ENCODE assay signal across 21 mouse cellular contexts in genomic region chr19:34220732-34221380, GRCm38 (mm10). TPM values are rescaled to one million over a fixed set of nuclear protein-coding genes. Genes with fewer than 3 reads are reported as not detected.
DNase-seq lines count a peak whose midpoint lies in the region; ATAC-seq and TF ChIP-seq lines count a peak whose summit lies in the region.
"Had no signal": no experiment of that assay in that cellular context is flagged by ENCODE, and none has a peak within 500 bp of the region (broad histone marks: within the 10 kb centered on the region; RNA-seq: fewer than 3 reads in every experiment).

No protein-coding gene starts in this region.

- H3K27me3 ChIP-seq in midbrain, embryonic 11.5 days (ENCODE audit: control insufficient read depth, insufficient read depth, low read length) = no peaks in the 10 kb centered on the region
- H3K27me3 ChIP-seq in midbrain, embryonic 14.5 days (ENCODE audit: control insufficient read depth, insufficient read depth, low read length) = no peaks in the 10 kb centered on the region
- no peaks in the 10 kb centered on the region for H3K27me3 ChIP-seq in intestine, postnatal 0 days (replicated peaks; ENCODE audit: control insufficient read depth, insufficient read depth, low read length)
- H3K27me3 ChIP-seq in liver, postnatal 0 days (ENCODE audit: insufficient read depth, low read length) = no peaks in the 10 kb centered on the region
- H3K27me3 ChIP-seq in heart, embryonic 12.5 days (replicated peaks) = no peaks in the 10 kb centered on the region
- H3K27me3 ChIP-seq: embryonic facial prominence, embryonic 13.5 days; forebrain, embryonic 12.5 days had no signal

- no peaks in the 10 kb centered on the region for H3K36me3 ChIP-seq in midbrain, embryonic 11.5 days (ENCODE audit: control insufficient read depth, insufficient read depth, low read length)
- H3K36me3 ChIP-seq in midbrain, embryonic 14.5 days (ENCODE audit: control insufficient read depth, insufficient read depth, low read length) = no peaks in the 10 kb centered on the region
- peaks cover 13% of the 10 kb centered on the region for H3K36me3 ChIP-seq in intestine, postnatal 0 days (ENCODE audit: control insufficient read depth, insufficient read depth)
- peaks cover 18% of the 10 kb centered on the region for H3K36me3 ChIP-seq in liver, postnatal 0 days (replicated peaks; ENCODE audit: insufficient read depth, low read length)
- H3K36me3 ChIP-seq in heart, embryonic 12.5 days = no peaks in the 10 kb centered on the region
- H3K36me3 ChIP-seq: embryonic facial prominence, embryonic 13.5 days; forebrain, embryonic 12.5 days; hindbrain, embryonic 10.5 days had no signal

- ATAC-seq in midbrain, embryonic 11.5 days (ENCODE audit: low FRiP score) = no peak
- no peak for ATAC-seq in midbrain, embryonic 14.5 days (ENCODE audit: low FRiP score, low TSS enrichment)
- peak; percentile 29; the same call in 1 of the 2 replicates for ATAC-seq in intestine, postnatal 0 days
- ATAC-seq in liver, postnatal 0 days = no peak
- ATAC-seq in heart, embryonic 12.5 days (ENCODE audit: insufficient number of reproducible peaks, low FRiP score) = no peak
- ATAC-seq: forebrain, embryonic 16.5 days had no signal

- TF ChIP-seq CTCF in intestine, postnatal 0 days (IDR thresholded peaks at IDR 0.05; ENCODE audit: low read depth) = no peak
- no peak for TF ChIP-seq CTCF in liver, postnatal 0 days (IDR thresholded peaks at IDR 0.05; ENCODE audit: low read depth)

- H3K27ac ChIP-seq in midbrain, embryonic 11.5 days (ENCODE audit: low read depth, low read length) = no peak overlapping the region
- H3K27ac ChIP-seq in midbrain, embryonic 14.5 days (replicated peaks; ENCODE audit: low read depth, low read length) = no peak overlapping the region
- no peak overlapping the region for H3K27ac ChIP-seq in intestine, postnatal 0 days (ENCODE audit: low read depth, low read length)
- H3K27ac ChIP-seq in liver, postnatal 0 days (ENCODE audit: low read depth) = peak overlapping the region; percentile 64
- no peak overlapping the region for H3K27ac ChIP-seq in heart, embryonic 12.5 days (ENCODE audit: poor library complexity, severe bottlenecking)
- H3K27ac ChIP-seq: embryonic facial prominence, embryonic 13.5 days; forebrain, embryonic 12.5 days; hindbrain, embryonic 10.5 days; hindbrain, embryonic 14.5 days had no signal

- H3K4me2 ChIP-seq in midbrain, embryonic 11.5 days = no peak overlapping the region
- H3K4me2 ChIP-seq in midbrain, embryonic 14.5 days (ENCODE audit: low read length) = no peak overlapping the region
- H3K4me2 ChIP-seq in intestine, postnatal 0 days (replicated peaks; ENCODE audit: low read depth) = no peak overlapping the region
- H3K4me2 ChIP-seq in liver, postnatal 0 days (ENCODE audit: low read depth, low read length) = peak overlapping the region; percentile 26; the same call in 1 of the 2 replicates
- no peak overlapping the region for H3K4me2 ChIP-seq in heart, embryonic 12.5 days
- H3K4me2 ChIP-seq: embryonic facial prominence, embryonic 13.5 days; forebrain, embryonic 12.5 days; hindbrain, embryonic 14.5 days had no signal

- no peaks in the 10 kb centered on the region for H3K4me1 ChIP-seq in midbrain, embryonic 11.5 days (ENCODE audit: control insufficient read depth, insufficient read depth, low read length)
- no peaks in the 10 kb centered on the region for H3K4me1 ChIP-seq in midbrain, embryonic 14.5 days (ENCODE audit: control insufficient read depth, insufficient read depth, low read length)
- H3K4me1 ChIP-seq in intestine, postnatal 0 days (replicated peaks; ENCODE audit: control insufficient read depth, insufficient read depth, low read length) = 0 out of 2 replicates have a peak, but pooled peaks cover 2% of the 10 kb centered on the region
- peaks cover 4% of the 10 kb centered on the region; the same call in 1 of the 2 replicates for H3K4me1 ChIP-seq in liver, postnatal 0 days (ENCODE audit: insufficient read depth)
- H3K4me1 ChIP-seq in heart, embryonic 12.5 days (replicated peaks) = no peaks in the 10 kb centered on the region
- H3K4me1 ChIP-seq: forebrain, embryonic 12.5 days; hindbrain, embryonic 10.5 days had no signal

- no peaks in the 10 kb centered on the region for H3K9me3 ChIP-seq in midbrain, embryonic 11.5 days (ENCODE audit: control insufficient read depth, low read length)
- H3K9me3 ChIP-seq in midbrain, embryonic 14.5 days (ENCODE audit: control insufficient read depth, low read length) = no peaks in the 10 kb centered on the region
- no peaks in the 10 kb centered on the region for H3K9me3 ChIP-seq in intestine, postnatal 0 days (ENCODE audit: control insufficient read depth)
- H3K9me3 ChIP-seq in liver, postnatal 0 days (ENCODE audit: low read length) = no peaks in the 10 kb centered on the region
- H3K9me3 ChIP-seq in heart, embryonic 12.5 days (replicated peaks) = no peaks in the 10 kb centered on the region
- H3K9me3 ChIP-seq: embryonic facial prominence, embryonic 13.5 days; forebrain, embryonic 12.5 days; hindbrain, embryonic 10.5 days had no signal

- no peak for TF ChIP-seq EP300 in liver, postnatal 0 days (IDR thresholded peaks at IDR 0.05; ENCODE audit: low read depth)

- 70% methylated on average over 3 of the region's 3 CpGs for WGBS in midbrain, embryonic 11.5 days
- WGBS in midbrain, embryonic 14.5 days = 74% methylated on average over 3 of the region's 3 CpGs
- 53% methylated on average over 3 of the region's 3 CpGs for WGBS in intestine, postnatal 0 days
- 50% methylated on average over 3 of the region's 3 CpGs for WGBS in liver, postnatal 0 days (ENCODE audit: insufficient replicate concordance)
- 56% methylated on average over 3 of the region's 3 CpGs for WGBS in heart, embryonic 12.5 days

- DNase-seq in midbrain, embryonic 11.5 days (ENCODE audit: low spot score, missing footprints) = peak; percentile 2
- DNase-seq in midbrain, embryonic 14.5 days = no peak
- DNase-seq in liver, postnatal 0 days = no peak
- no peak for DNase-seq in gastrocnemius, postnatal 4 days (ENCODE audit: low spot score in 2 of 2)
- DNase-seq: adrenal gland, adult 2 months; adrenal gland, postnatal 25 days; cerebellum, adult 11-12 months; cerebellum, adult 9-11 months; cerebellum, postnatal 36 days; gastrocnemius, postnatal 14 days; heart, postnatal 14 days had no signal

- no peak overlapping the region for H3K4me3 ChIP-seq in midbrain, embryonic 11.5 days (ENCODE audit: low read depth, low read length)
- no peak overlapping the region for H3K4me3 ChIP-seq in midbrain, embryonic 14.5 days (replicated peaks; ENCODE audit: low read depth, low read length)
- H3K4me3 ChIP-seq in intestine, postnatal 0 days (ENCODE audit: low read depth, low read length) = no peak overlapping the region
- no peak overlapping the region for H3K4me3 ChIP-seq in liver, postnatal 0 days (ENCODE audit: low read depth, low read length)
- no peak overlapping the region for H3K4me3 ChIP-seq in heart, embryonic 12.5 days
- H3K4me3 ChIP-seq: embryonic facial prominence, embryonic 13.5 days; forebrain, embryonic 12.5 days; hindbrain, embryonic 10.5 days had no signal

- H3K9ac ChIP-seq in midbrain, embryonic 11.5 days (ENCODE audit: low read length) = no peak overlapping the region
- H3K9ac ChIP-seq in midbrain, embryonic 14.5 days (replicated peaks; ENCODE audit: low read length) = no peak overlapping the region
- H3K9ac ChIP-seq in intestine, postnatal 0 days (ENCODE audit: low read depth, low read length) = no peak overlapping the region
- no peak overlapping the region for H3K9ac ChIP-seq in liver, postnatal 0 days (replicated peaks)
- no peak overlapping the region for H3K9ac ChIP-seq in heart, embryonic 12.5 days
- H3K9ac ChIP-seq: embryonic facial prominence, embryonic 13.5 days; forebrain, embryonic 12.5 days; hindbrain, embryonic 14.5 days had no signal

RNA-seq across cellular contexts. Expression of gene Stambpl1, which starts 28.8 kb away (rescaled TPM):
- 1.6 and 1.9 TPM in 2 replicates for polyA plus RNA-seq in midbrain, embryonic 11.5 days (2014; fragmentation: Nextera tagmentation; extraction: Ambion mirVana)
- polyA plus RNA-seq in midbrain, embryonic 14.5 days (2014; fragmentation: Nextera tagmentation; extraction: Ambion mirVana) = 11.5 and 15.2 TPM in 2 replicates
- 14.8 and 16.8 TPM in 2 replicates for polyA plus RNA-seq in intestine, postnatal 0 days (2015; fragmentation: Nextera tagmentation; extraction: Ambion mirVana)
- 9.2 and 10.3 TPM in 2 replicates for polyA plus RNA-seq in liver, postnatal 0 days (2015; fragmentation: Nextera tagmentation; extraction: Ambion mirVana)
- total RNA-seq in gastrocnemius, postnatal 4 days (2021) = 1 to 10 TPM; 3.9 to 4.4 TPM
- 5.2 and 6.9 TPM in 2 replicates for polyA plus RNA-seq in heart, embryonic 12.5 days (2016; fragmentation: Nextera tagmentation; extraction: Ambion mirVana)

RNA-seq across cellular contexts. Expression of gene Acta2, which starts 34.5 kb away (rescaled TPM):
- 31.5 and 34.9 TPM in 2 replicates for polyA plus RNA-seq in midbrain, embryonic 11.5 days (2014; fragmentation: Nextera tagmentation; extraction: Ambion mirVana)
- polyA plus RNA-seq in midbrain, embryonic 14.5 days (2014; fragmentation: Nextera tagmentation; extraction: Ambion mirVana) = 0.59 and 11.3 TPM in 2 replicates
- 1,651 and 1,727 TPM in 2 replicates for polyA plus RNA-seq in intestine, postnatal 0 days (2015; fragmentation: Nextera tagmentation; extraction: Ambion mirVana)
- 7.3 and 7.7 TPM in 2 replicates for polyA plus RNA-seq in liver, postnatal 0 days (2015; fragmentation: Nextera tagmentation; extraction: Ambion mirVana)
- 100 to 1,000 TPM; 375 to 430 TPM for total RNA-seq in gastrocnemius, postnatal 4 days (2021)
- 1,019 and 1,096 TPM in 2 replicates for polyA plus RNA-seq in heart, embryonic 12.5 days (2016; fragmentation: Nextera tagmentation; extraction: Ambion mirVana)

RNA-seq across cellular contexts. Expression of gene Ankrd22, which starts 55.0 kb away (rescaled TPM):
- polyA plus RNA-seq in midbrain, embryonic 11.5 days (2014; fragmentation: Nextera tagmentation; extraction: Ambion mirVana) = not detected in 2 replicates
- not detected in 2 replicates for polyA plus RNA-seq in midbrain, embryonic 14.5 days (2014; fragmentation: Nextera tagmentation; extraction: Ambion mirVana)
- 3.0 TPM in 2 replicates for polyA plus RNA-seq in intestine, postnatal 0 days (2015; fragmentation: Nextera tagmentation; extraction: Ambion mirVana)
- polyA plus RNA-seq in liver, postnatal 0 days (2015; fragmentation: Nextera tagmentation; extraction: Ambion mirVana) = 0.67 and 0.80 TPM in 2 replicates
- not detected for total RNA-seq in gastrocnemius, postnatal 4 days (2021)
- polyA plus RNA-seq in heart, embryonic 12.5 days (2016; fragmentation: Nextera tagmentation; extraction: Ambion mirVana) = not detected in 2 replicates
- total RNA-seq: adrenal gland, adult 2 months; adrenal gland, postnatal 25 days; gastrocnemius, adult 18-20 months; gastrocnemius, postnatal 14 days; heart, postnatal 14 days had no signal
- polyA plus RNA-seq: adrenal gland, adult 2 months; forebrain, embryonic 12.5 days; forebrain, embryonic 16.5 days; frontal cortex, adult 2 months; heart, embryonic 14.5 days; hindbrain, embryonic 10.5 days; hindbrain, embryonic 14.5 days had no signal

Comparison
In these comparisons a context has a peak if more than half of its experiments do, and no peak if none do; other contexts are left out.
1. RNA of gene Acta2, which starts 34.5 kb away (polyA plus RNA-seq): 1,651 to 1,727 TPM in intestine, postnatal 0 days and 1,019 to 1,096 TPM in heart, embryonic 12.5 days; 31.5 to 34.9 TPM in midbrain, embryonic 11.5 days, 0.59 to 11.3 TPM in midbrain, embryonic 14.5 days and 7.3 to 7.7 TPM in liver, postnatal 0 days; every median in the first group is over 10 times any median in the second.